Mouse (Mus musculus) olfactory bulb, adult 2 months (tissue): ENCODE data around the gene Cntnap5a.

Experiments
- CTCF ChIP-seq: fragments of 200-500 bp; IDR thresholded peaks from 2 replicates; pipeline ENCODE4 v1.5.1; 2012; ENCODE audit warnings: low read depth, mild to moderate bottlenecking, low read length, moderate library complexity; ENCODE audit not compliant: insufficient read depth
- POLR2A ChIP-seq: fragments of 200-500 bp; IDR thresholded peaks from 2 replicates; pipeline ENCODE4 v1.6.1; 2012; ENCODE audit warnings: mild to moderate bottlenecking, low read depth, low read length, moderate library complexity; ENCODE audit not compliant: insufficient read depth

DNA sequence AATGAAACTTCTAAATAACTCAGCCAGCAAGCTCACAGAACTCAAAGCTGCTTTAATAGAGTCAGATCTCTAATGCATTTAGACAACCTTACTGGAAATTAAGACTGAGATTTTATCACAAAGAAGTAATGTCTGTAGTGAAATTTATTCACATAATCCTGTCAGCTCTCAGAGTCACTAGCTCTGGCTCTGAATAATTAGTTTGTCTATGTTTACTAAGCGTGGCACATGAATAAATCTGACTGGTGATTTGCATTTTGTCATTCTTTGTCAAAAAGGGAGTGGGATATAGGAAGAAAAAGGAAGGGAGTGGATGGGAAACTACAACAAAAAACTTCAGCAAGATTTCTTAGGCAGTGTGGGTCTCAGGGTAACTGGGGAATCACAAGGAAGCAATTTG, 351.3 kb downstream of the Cntnap5a start:
- TF ChIP-seq CTCF (no peak), POLR2A (no peak)
